Mouse (Mus musculus) myocyte (in vitro differentiated cells): ENCODE data around the gene Gimap9.

ENCODE experiments used
- POLR2A ChIP-seq: IDR thresholded peaks from one replicate; pipeline ENCODE4 v1.6.1; 2011; ENCODE audit warnings: low read depth, mild to moderate bottlenecking, control low read depth, moderate library complexity; ENCODE audit not compliant: insufficient read length
- TCF12 ChIP-seq: IDR thresholded peaks from one replicate; pipeline ENCODE4 v1.6.1; 2011; ENCODE audit warnings: mild to moderate bottlenecking, control low read depth; ENCODE audit not compliant: poor library complexity, insufficient read depth, severe bottlenecking

GRCm38 (mm10) chr6:48647611-48648010 is 28.3 kb upstream of the Gimap9 start:
- TF ChIP-seq POLR2A (no peak), TCF12 (no peak)
